Mouse (Mus musculus): ENCODE data around the gene Cdh11. TPM values are rescaled to one million over a fixed set of nuclear protein-coding genes. Genes with fewer than 3 reads are reported as not detected.

Cdh11 gene
- polyA plus RNA-seq, 1 experiment from 2014 or later: 176 TPM

GRCm38 (mm10) chr8:102734419-102734818, 51.0 kb downstream of the Cdh11 start:
- H3K4me2 ChIP-seq (replicated peaks; ENCODE audit: low read depth, low read length): no peak overlapping the region
- 91% methylated on average over 1 of the region's 1 CpGs for WGBS
- H3K36me3 ChIP-seq (ENCODE audit: control insufficient read depth, insufficient read depth, low read length): peaks cover 10% of the 10 kb centered on the region; the same call in 1 of the 2 replicates
- H3K9ac ChIP-seq (ENCODE audit: low read depth, low read length): no peak overlapping the region
- ATAC-seq (ENCODE audit: low FRiP score, low TSS enrichment): no peak
- H3K4me3 ChIP-seq (ENCODE audit: low read length): no peak overlapping the region
- no peak overlapping the region for H3K27ac ChIP-seq (ENCODE audit: low read depth, low read length)
- no peaks in the 10 kb centered on the region for H3K9me3 ChIP-seq (ENCODE audit: control insufficient read depth, low read length)
- no peaks in the 10 kb centered on the region for H3K27me3 ChIP-seq (ENCODE audit: control insufficient read depth, insufficient read depth, low read length)
- no peaks in the 10 kb centered on the region for H3K4me1 ChIP-seq (ENCODE audit: control insufficient read depth, insufficient read depth, low read length)

- no peaks in the 10 kb centered on the region for H3K4me1 ChIP-seq (ENCODE audit: control insufficient read depth, insufficient read depth, low read length)
- H3K27ac ChIP-seq (ENCODE audit: low read depth, low read length): no peak overlapping the region
- H3K4me3 ChIP-seq (ENCODE audit: low read length): no peak overlapping the region
- H3K27me3 ChIP-seq (ENCODE audit: control insufficient read depth, insufficient read depth, low read length): no peaks in the 10 kb centered on the region
- no peaks in the 10 kb centered on the region for H3K9me3 ChIP-seq (ENCODE audit: control insufficient read depth, low read length)
- peaks cover 5% of the 10 kb centered on the region; the same call in 1 of the 2 replicates for H3K36me3 ChIP-seq (ENCODE audit: control insufficient read depth, insufficient read depth, low read length)
- no peak overlapping the region for H3K4me2 ChIP-seq (replicated peaks; ENCODE audit: low read depth, low read length)
- ATAC-seq (ENCODE audit: low FRiP score, low TSS enrichment): no peak
- no peak overlapping the region for H3K9ac ChIP-seq (ENCODE audit: low read depth, low read length)
- 79% methylated on average over 10 of the region's 10 CpGs for WGBS
Measured at GRCm38 (mm10) chr8:102726206-102726935, 59.1 kb downstream of the Cdh11 start.

- Histone ChIP-seq H3K9ac (ENCODE audit: low read depth, low read length) (no peak overlapping the region), H3K36me3 (ENCODE audit: control insufficient read depth, insufficient read depth, low read length) (no peaks in the 10 kb centered on the region; the same call in 1 of the 2 replicates), H3K27ac (ENCODE audit: low read depth, low read length) (no peak overlapping the region), H3K27me3 (ENCODE audit: control insufficient read depth, insufficient read depth, low read length) (no peaks in the 10 kb centered on the region), H3K9me3 (ENCODE audit: control insufficient read depth, low read length) (no peaks in the 10 kb centered on the region), H3K4me2 (replicated peaks; ENCODE audit: low read depth, low read length) (no peak overlapping the region), H3K4me1 (ENCODE audit: control insufficient read depth, insufficient read depth, low read length) (no peaks in the 10 kb centered on the region), H3K4me3 (ENCODE audit: low read length) (no peak overlapping the region)
- no peak for ATAC-seq (ENCODE audit: low FRiP score, low TSS enrichment)
- WGBS: 90% methylated on average over 3 of the region's 3 CpGs
Measured at GRCm38 (mm10) chr8:102725496-102725895, 59.9 kb downstream of the Cdh11 start.

- no peak for ATAC-seq (ENCODE audit: low FRiP score, low TSS enrichment)
- no peak overlapping the region for H3K4me2 ChIP-seq (replicated peaks; ENCODE audit: low read depth, low read length)
- no peaks in the 10 kb centered on the region for H3K27me3 ChIP-seq (ENCODE audit: control insufficient read depth, insufficient read depth, low read length)
- no peak overlapping the region for H3K4me3 ChIP-seq (ENCODE audit: low read length)
- H3K36me3 ChIP-seq (ENCODE audit: control insufficient read depth, insufficient read depth, low read length): peaks cover 23% of the 10 kb centered on the region; the same call in 1 of the 2 replicates
- 68% methylated on average over 4 of the region's 4 CpGs for WGBS
- no peaks in the 10 kb centered on the region for H3K4me1 ChIP-seq (ENCODE audit: control insufficient read depth, insufficient read depth, low read length)
- H3K9ac ChIP-seq (ENCODE audit: low read depth, low read length): no peak overlapping the region
- no peaks in the 10 kb centered on the region for H3K9me3 ChIP-seq (ENCODE audit: control insufficient read depth, low read length)
- no peak overlapping the region for H3K27ac ChIP-seq (ENCODE audit: low read depth, low read length)
Measured at GRCm38 (mm10) chr8:102715956-102716355, 69.5 kb downstream of the Cdh11 start.

GRCm38 (mm10) chr8:102707305-102707704, 78.1 kb downstream of the Cdh11 start:
- WGBS: 42% methylated on average over 7 of the region's 7 CpGs
- H3K27ac ChIP-seq (ENCODE audit: low read depth, low read length): no peak overlapping the region
- ATAC-seq (ENCODE audit: low FRiP score, low TSS enrichment): no peak
- peaks cover 11% of the 10 kb centered on the region; the same call in 1 of the 2 replicates for H3K36me3 ChIP-seq (ENCODE audit: control insufficient read depth, insufficient read depth, low read length)
- no peak overlapping the region for H3K4me2 ChIP-seq (replicated peaks; ENCODE audit: low read depth, low read length)
- H3K9ac ChIP-seq (ENCODE audit: low read depth, low read length): no peak overlapping the region
- H3K27me3 ChIP-seq (ENCODE audit: control insufficient read depth, insufficient read depth, low read length): no peaks in the 10 kb centered on the region
- H3K4me1 ChIP-seq (ENCODE audit: control insufficient read depth, insufficient read depth, low read length): no peaks in the 10 kb centered on the region
- H3K4me3 ChIP-seq (ENCODE audit: low read length): no peak overlapping the region
- H3K9me3 ChIP-seq (ENCODE audit: control insufficient read depth, low read length): no peaks in the 10 kb centered on the region

- no peak overlapping the region for H3K27ac ChIP-seq (ENCODE audit: low read depth, low read length)
- no peak for ATAC-seq (ENCODE audit: low FRiP score, low TSS enrichment)
Measured at GRCm38 (mm10) chr8:102705376-102705905, 80.0 kb downstream of the Cdh11 start.

GRCm38 (mm10) chr8:102700245-102700644, 85.2 kb downstream of the Cdh11 start:
- Histone ChIP-seq H3K9ac (ENCODE audit: low read depth, low read length) (no peak overlapping the region), H3K27ac (ENCODE audit: low read depth, low read length) (no peak overlapping the region), H3K9me3 (ENCODE audit: control insufficient read depth, low read length) (no peaks in the 10 kb centered on the region), H3K36me3 (ENCODE audit: control insufficient read depth, insufficient read depth, low read length) (no peaks in the 10 kb centered on the region), H3K4me3 (ENCODE audit: low read length) (no peak overlapping the region), H3K4me2 (replicated peaks; ENCODE audit: low read depth, low read length) (no peak overlapping the region), H3K4me1 (ENCODE audit: control insufficient read depth, insufficient read depth, low read length) (no peaks in the 10 kb centered on the region), H3K27me3 (ENCODE audit: control insufficient read depth, insufficient read depth, low read length) (no peaks in the 10 kb centered on the region)
- WGBS: 50% methylated on average over 1 of the region's 1 CpGs
- no peak for ATAC-seq (ENCODE audit: low FRiP score, low TSS enrichment)

More at GRCm38 (mm10) chr8:102705376-102705905, 80.0 kb downstream of the Cdh11 start:
- Histone ChIP-seq H3K4me3 (ENCODE audit: low read length) (no peak overlapping the region), H3K9me3 (ENCODE audit: control insufficient read depth, low read length) (no peaks in the 10 kb centered on the region), H3K27me3 (ENCODE audit: control insufficient read depth, insufficient read depth, low read length) (no peaks in the 10 kb centered on the region), H3K36me3 (ENCODE audit: control insufficient read depth, insufficient read depth, low read length) (peaks cover 4% of the 10 kb centered on the region; the same call in 1 of the 2 replicates), H3K4me1 (ENCODE audit: control insufficient read depth, insufficient read depth, low read length) (no peaks in the 10 kb centered on the region), H3K4me2 (replicated peaks; ENCODE audit: low read depth, low read length) (no peak overlapping the region), H3K9ac (ENCODE audit: low read depth, low read length) (no peak overlapping the region)
- 69% methylated on average over 7 of the region's 7 CpGs for WGBS

GRCm38 (mm10) chr8:102698232-102698837, 87.1 kb downstream of the Cdh11 start:
- H3K4me3 ChIP-seq (ENCODE audit: low read length): no peak overlapping the region
- no peak overlapping the region for H3K4me2 ChIP-seq (replicated peaks; ENCODE audit: low read depth, low read length)
- H3K27me3 ChIP-seq (ENCODE audit: control insufficient read depth, insufficient read depth, low read length): no peaks in the 10 kb centered on the region
- peaks cover 3% of the 10 kb centered on the region; the same call in 1 of the 2 replicates for H3K36me3 ChIP-seq (ENCODE audit: control insufficient read depth, insufficient read depth, low read length)
- no peak for ATAC-seq (ENCODE audit: low FRiP score, low TSS enrichment)
- 44% methylated on average over 11 of the region's 11 CpGs for WGBS
- no peak overlapping the region for H3K27ac ChIP-seq (ENCODE audit: low read depth, low read length)
- no peak overlapping the region for H3K9ac ChIP-seq (ENCODE audit: low read depth, low read length)
- H3K4me1 ChIP-seq (ENCODE audit: control insufficient read depth, insufficient read depth, low read length): no peaks in the 10 kb centered on the region
- no peaks in the 10 kb centered on the region for H3K9me3 ChIP-seq (ENCODE audit: control insufficient read depth, low read length)

- 62% methylated on average over 1 of the region's 1 CpGs for WGBS
Measured at GRCm38 (mm10) chr8:102693465-102693864, 92.0 kb downstream of the Cdh11 start.

More at GRCm38 (mm10) chr8:102693465-102693864, 92.0 kb downstream of the Cdh11 start:
- H3K4me3 ChIP-seq (ENCODE audit: low read length): no peak overlapping the region
- no peak for ATAC-seq (ENCODE audit: low FRiP score, low TSS enrichment)
- H3K9ac ChIP-seq (ENCODE audit: low read depth, low read length): no peak overlapping the region
- no peaks in the 10 kb centered on the region for H3K27me3 ChIP-seq (ENCODE audit: control insufficient read depth, insufficient read depth, low read length)
- H3K4me1 ChIP-seq (ENCODE audit: control insufficient read depth, insufficient read depth, low read length): no peaks in the 10 kb centered on the region
- no peaks in the 10 kb centered on the region for H3K9me3 ChIP-seq (ENCODE audit: control insufficient read depth, low read length)
- H3K27ac ChIP-seq (ENCODE audit: low read depth, low read length): no peak overlapping the region
- H3K4me2 ChIP-seq (replicated peaks; ENCODE audit: low read depth, low read length): no peak overlapping the region
- peaks cover 3% of the 10 kb centered on the region; the same call in 1 of the 2 replicates for H3K36me3 ChIP-seq (ENCODE audit: control insufficient read depth, insufficient read depth, low read length)

Data from kidney, embryonic 14.5 days (tissue).